Mouse (Mus musculus): Measurements from ENCODE around the gene Gm10974.

DNA sequence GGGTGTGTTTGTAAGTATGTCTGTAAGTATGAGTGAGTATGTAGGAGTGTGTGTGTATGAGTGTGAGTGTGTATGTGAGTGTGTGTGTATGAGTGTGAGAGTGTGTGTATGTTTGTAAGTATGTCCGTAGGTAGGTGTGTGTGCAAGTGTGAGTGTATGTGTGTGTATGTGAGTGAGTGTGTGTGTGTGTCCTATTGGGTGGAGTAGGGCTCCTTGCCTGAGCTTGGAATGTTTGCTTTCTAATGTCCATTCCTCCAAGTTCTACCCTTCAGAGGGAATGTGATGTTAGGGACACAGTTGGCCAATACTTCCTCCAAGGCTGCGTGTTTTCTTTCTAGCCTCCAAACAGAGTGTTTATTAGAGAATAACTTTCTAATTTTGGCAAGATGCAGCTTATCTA is 28.8 kb upstream of the Gm10974 start:
- TF ChIP-seq CTCF (IDR thresholded peaks at IDR 0.05; ENCODE audit: insufficient read depth, low read length), result no peak
- TF ChIP-seq POLR2A (IDR thresholded peaks at IDR 0.05; ENCODE audit: borderline replicate concordance, extremely low read depth, low read depth, low read length), result no peak

All from lung, adult 2 months (tissue).